Mouse (Mus musculus): ENCODE measurements at regions not wholly inside any gene's neighbourhood (a gene's known extent, or its start where the extent isn't known, plus 50 kb on each side); places are given as distances from the start of the nearest gene placed in this dataset.

DNA sequence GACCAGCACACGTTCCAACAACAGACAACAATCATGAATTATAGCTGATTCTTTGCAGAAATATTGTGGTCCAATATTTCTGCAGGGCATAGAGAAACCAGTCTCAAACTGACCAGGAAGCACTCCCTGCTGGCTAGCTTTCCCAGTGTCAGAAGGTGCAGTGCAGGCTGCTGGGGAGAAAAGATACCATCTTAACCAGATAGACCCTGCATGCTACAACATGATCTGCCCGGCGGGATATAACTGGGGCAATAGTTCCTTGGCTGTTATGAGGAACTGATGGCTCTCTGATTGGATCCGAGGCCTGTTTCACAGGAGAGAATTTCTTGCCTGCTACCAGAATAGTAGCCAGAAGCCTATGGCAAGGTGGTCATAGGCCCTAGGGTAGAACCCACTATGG lies 86.9 kb upstream of the Prok2 start:
- intact Hi-C loops (cut with DNase I): no loop called here
- no peak for TF ChIP-seq CTCF (IDR thresholded peaks at IDR 0.05)
- DNase-seq (ENCODE audit: extremely low spot score in 1 of 2, low spot score in 2 of 2): no peak
- Histone ChIP-seq H3K27ac (no peak overlapping the region), H3K4me3 (no peak overlapping the region)

DNA sequence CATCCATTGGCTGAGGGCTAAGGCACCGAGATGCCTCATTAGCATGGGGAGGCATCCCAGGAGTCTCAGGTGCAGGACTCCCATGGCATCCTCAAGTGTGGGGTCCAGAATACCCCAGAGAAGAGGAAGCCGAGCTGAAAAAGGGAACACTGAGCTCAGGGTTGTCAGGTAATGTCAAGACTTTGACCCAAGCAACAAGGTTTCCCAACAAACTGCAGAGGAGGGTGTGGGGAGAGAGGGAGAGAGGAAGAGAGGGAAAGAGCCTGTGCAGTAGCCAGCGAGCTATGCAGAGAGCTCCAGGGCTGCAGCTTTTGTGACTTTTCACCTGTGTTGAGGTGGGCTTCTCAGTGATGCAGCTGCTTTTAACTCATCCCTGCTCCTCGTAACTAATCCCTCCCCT lies 85.7 kb upstream of the Prok2 start:
- Histone ChIP-seq H3K27ac (no peak overlapping the region), H3K4me3 (no peak overlapping the region)
- intact Hi-C loops (cut with DNase I): no loop called here
- no peak for TF ChIP-seq CTCF (IDR thresholded peaks at IDR 0.05)
- no peak for DNase-seq (ENCODE audit: extremely low spot score in 1 of 2, low spot score in 2 of 2)

DNA sequence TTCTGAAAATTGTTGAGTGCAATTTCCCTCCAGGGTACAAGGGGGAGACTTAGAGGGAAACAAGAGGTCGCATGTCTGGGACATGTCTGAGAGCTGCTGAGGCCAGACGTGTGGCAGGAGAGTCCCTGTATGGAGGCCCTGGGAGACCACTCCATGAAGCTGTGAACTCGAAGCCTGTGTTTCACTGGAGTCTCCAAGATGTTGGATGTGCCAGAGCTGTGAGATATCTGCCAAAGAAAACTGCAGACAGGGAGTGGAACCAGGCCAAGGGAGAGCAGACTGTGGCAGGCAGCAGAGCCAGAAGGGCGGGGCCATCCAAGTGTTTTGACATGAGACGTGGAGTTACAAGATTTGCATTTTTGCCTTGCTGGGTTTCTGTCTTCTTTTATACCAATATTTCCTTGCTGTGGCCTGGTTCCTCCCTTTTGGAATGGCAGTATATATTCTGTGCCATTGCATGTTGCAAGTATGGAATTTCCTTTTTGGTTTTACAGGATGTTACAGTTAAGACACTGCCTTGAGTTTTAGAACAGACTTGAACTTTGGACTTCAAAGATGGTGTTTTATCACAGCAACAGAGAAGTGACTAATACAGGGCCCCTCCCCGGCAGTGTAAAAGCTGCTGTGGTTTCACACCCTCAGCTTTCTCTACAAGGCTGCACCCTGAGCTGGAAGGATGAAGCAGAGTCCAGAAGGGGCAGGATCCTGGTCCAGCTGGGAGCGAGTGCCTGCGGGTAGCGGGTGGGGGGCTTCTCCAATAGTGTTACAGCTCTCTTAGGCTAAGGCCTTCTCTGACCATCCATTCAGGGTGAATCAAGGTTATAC lies 85.0 kb upstream of the Prok2 start:
- intact Hi-C loops (cut with DNase I): no loop called here
- no peak for DNase-seq (ENCODE audit: extremely low spot score in 1 of 2, low spot score in 2 of 2)
- H3K4me3 ChIP-seq: no peak overlapping the region
- no peak for TF ChIP-seq CTCF (IDR thresholded peaks at IDR 0.05)
- no peak overlapping the region for H3K27ac ChIP-seq

DNA sequence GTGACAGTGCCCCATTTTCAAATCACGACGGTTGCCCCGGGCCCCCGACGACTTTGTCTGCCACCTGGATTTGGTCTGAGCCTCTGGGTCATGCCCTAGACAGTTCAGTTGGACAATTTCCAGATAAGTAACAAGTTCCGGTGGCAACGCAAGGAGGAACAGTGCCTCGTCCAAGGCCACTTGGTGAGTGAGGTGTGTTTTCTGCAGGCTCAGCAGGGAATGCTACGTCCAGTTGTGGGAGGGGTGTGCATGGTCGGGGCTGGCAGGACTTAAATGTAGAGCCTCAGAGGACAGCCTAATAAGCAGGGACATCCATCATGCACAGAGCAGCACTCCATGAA lies 78.7 kb upstream of the Prok2 start:
- no peak for TF ChIP-seq CTCF (IDR thresholded peaks at IDR 0.05)
- no peak for DNase-seq (ENCODE audit: extremely low spot score in 1 of 2, low spot score in 2 of 2)
- Histone ChIP-seq H3K27ac (no peak overlapping the region), H3K4me3 (no peak overlapping the region)
- intact Hi-C loops (cut with DNase I): loop anchor here (2.0 to 10.0 kb wide), 4 partner anchors 490 to 1072 kb away; no protein-coding TSS in a partner anchor

DNA sequence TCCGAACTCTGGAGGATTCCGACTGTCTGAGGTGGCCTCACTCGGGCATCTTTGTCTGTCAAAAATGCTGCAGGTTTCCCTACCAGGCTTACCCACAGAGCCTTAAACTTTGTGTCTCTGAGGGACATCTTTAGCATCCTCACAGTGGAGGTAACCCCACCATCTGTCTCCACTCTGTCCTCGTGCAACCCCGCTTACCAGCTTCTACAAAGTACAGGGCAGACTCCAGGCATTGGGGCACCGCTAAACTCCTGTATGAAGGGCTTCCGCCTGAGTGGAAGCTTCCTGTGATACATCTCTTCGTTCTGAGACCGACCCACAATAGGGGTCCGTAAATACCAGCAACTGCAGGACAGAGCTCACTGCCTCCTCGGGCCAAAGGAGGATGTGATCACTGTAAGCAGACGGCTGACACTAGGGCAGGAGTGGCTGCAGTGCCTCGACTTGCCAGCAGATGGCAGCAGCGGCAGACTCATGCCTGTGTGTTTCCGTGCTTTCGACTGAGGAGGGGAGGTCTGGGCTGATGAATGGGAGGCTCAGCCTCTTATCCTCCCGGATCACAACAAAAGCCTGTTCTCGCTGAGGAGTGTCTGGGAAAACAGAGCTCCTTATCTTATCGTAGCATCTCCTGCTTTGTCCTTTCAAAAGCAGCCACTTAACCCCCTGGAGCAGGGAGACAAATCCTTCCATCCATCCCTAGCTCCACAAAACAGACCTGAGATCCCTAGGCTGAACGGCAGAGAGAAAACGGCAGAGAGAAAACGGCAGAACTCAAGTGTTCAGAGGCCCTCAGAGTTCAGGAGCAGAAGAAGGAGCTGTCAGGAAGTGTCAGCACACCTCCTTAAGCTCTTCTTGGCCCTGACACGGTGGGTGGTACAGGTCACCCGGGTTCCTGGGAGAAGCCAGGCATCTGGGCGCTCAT lies 78.1 kb upstream of the Prok2 start:
- DNase-seq (ENCODE audit: extremely low spot score in 1 of 2, low spot score in 2 of 2): peak; percentile 87 to 97
- no peak overlapping the region for H3K27ac ChIP-seq
- no peak overlapping the region for H3K4me3 ChIP-seq
- intact Hi-C loops (cut with DNase I): loop anchor here (2.0 to 10.0 kb wide), 4 partner anchors 491 to 1073 kb away; no protein-coding TSS in a partner anchor
- peak; percentile 100 for TF ChIP-seq CTCF (IDR thresholded peaks at IDR 0.05)

DNA sequence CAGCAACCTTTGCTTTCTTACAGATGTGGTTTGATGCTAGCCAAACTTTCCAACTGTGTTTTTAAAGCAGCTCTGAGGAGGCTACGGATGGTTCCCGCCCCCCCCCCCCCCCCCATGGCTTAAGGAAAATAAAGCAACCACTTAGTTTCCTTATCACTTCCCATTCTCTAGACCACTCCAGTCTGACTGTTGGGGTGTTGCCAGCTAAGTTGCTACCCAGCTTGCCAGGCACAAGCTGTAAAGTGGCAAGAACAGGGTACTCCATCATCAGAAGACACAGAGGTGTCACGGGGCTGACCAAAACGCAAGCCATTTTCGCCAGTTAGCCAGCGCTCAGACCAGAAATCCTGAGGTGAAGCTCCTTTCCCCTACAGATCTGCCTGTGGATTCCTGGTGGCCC lies 74.7 kb upstream of the Prok2 start:
- no peak for TF ChIP-seq CTCF (IDR thresholded peaks at IDR 0.05)
- H3K4me3 ChIP-seq: no peak overlapping the region
- no peak overlapping the region for H3K27ac ChIP-seq
- DNase-seq (ENCODE audit: extremely low spot score in 1 of 2, low spot score in 2 of 2): no peak
- intact Hi-C loops (cut with DNase I): loop anchor here (5.0 to 10.0 kb wide), 3 partner anchors 494 to 1076 kb away; no protein-coding TSS in a partner anchor

DNA sequence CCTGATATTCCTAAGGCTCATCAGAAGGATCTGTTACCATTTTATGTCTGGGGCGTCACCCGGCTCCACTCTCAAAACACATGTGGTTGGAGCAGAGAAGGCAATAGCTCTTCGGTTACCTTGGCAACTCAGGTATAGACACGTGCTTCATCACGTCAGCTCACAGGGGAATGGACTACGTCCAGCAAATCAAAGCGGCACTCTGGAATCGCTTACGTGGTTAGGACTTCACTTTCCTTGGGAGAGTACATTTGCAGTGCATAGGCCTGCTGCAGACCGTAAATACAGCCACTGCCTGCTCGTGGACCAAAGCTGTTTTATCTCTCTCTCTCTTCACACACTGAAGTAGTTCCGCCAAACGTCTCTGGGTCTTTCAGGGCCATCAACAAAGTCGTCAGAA lies 74.1 kb upstream of the Prok2 start:
- no peak for DNase-seq (ENCODE audit: extremely low spot score in 1 of 2, low spot score in 2 of 2)
- intact Hi-C loops (cut with DNase I): loop anchor here (5.0 to 10.0 kb wide), 3 partner anchors 494 to 1077 kb away; no protein-coding TSS in a partner anchor
- no peak overlapping the region for H3K27ac ChIP-seq
- TF ChIP-seq CTCF (IDR thresholded peaks at IDR 0.05): no peak
- no peak overlapping the region for H3K4me3 ChIP-seq

DNA sequence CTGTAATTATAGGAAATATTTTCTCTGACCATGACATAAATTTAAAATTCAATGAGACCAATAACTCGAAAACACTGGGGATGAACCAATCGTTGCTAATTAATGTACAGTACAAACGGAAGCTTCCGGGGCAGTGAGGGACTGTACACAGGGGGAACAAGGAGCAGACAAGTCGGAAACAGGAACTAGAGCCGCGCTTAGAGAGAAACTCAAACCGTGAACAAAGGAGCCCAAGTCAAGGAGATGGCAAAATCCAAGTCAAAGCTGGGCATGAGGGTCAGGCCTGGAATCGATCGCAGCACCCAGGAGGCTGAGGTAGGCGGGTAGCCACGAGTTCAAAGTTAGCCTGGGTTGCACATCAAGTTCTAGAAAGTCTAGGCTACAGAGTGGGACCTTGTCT lies 70.2 kb upstream of the Prok2 start:
- DNase-seq (ENCODE audit: extremely low spot score in 1 of 2, low spot score in 2 of 2): no peak
- Histone ChIP-seq H3K27ac (no peak overlapping the region), H3K4me3 (no peak overlapping the region)
- intact Hi-C loops (cut with DNase I): no loop called here
- no peak for TF ChIP-seq CTCF (IDR thresholded peaks at IDR 0.05)

DNA sequence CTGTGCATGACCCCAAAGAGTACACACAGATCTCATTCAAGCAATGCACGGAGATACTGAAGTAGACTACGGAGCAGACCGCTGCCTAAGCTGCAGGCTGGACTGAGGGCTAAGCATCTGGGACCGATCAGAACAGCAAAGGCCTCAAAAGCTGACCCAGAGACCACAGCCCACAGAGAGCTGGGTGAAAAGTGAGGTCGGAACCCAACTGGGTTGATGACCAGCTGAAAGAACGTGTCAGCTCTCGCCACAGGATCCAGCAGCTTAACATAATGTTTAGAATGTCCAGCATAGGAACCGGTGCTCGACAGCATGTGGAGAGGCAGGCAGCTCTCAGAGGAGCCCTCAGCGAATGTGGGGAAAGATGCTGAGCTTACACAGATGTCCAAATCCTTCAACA lies 67.4 kb upstream of the Prok2 start:
- Histone ChIP-seq H3K4me3 (no peak overlapping the region), H3K27ac (no peak overlapping the region)
- TF ChIP-seq CTCF (IDR thresholded peaks at IDR 0.05): no peak
- DNase-seq (ENCODE audit: extremely low spot score in 1 of 2, low spot score in 2 of 2): no peak
- intact Hi-C loops (cut with DNase I): no loop called here

DNA sequence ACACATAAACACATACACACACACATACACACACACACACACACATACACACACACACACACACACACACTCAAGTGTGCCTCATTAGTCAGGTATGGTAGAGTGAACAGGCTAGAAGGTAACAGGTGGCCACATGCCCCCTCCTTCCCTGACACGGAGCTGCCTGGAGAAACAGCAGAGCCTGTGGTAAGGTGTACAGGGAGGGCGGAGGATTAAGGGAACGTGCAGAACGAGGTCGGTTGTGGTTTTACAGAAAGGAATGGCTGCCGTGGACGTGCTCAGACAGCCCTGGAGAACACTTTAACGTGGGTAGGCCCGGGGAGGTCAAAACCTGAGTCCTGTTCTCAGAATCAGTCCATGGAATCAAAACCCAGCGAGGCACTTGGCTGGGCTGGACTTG lies 66.2 kb upstream of the Prok2 start:
- H3K4me3 ChIP-seq: no peak overlapping the region
- no peak for TF ChIP-seq CTCF (IDR thresholded peaks at IDR 0.05)
- no peak overlapping the region for H3K27ac ChIP-seq
- intact Hi-C loops (cut with DNase I): no loop called here
- no peak for DNase-seq (ENCODE audit: extremely low spot score in 1 of 2, low spot score in 2 of 2)

DNA sequence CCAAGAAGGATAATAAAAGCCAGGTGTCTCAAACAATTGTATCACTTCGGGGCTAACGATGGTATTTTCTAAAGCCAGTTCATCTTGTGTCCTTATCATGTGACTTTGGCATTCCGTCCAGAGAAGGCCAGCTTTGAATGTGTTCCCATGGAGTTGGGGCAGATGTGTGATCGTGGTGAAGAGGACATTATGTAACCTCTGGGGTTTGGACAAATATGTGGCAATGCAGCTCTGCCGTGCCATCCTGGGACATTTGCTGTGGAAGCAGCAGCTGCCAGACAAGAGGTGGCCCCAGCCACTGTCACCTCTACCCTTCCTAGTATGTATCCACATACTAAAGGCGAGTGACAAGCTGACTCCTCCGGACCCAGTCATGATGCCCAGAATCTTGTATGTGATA lies 60.8 kb upstream of the Prok2 start:
- H3K4me3 ChIP-seq: no peak overlapping the region
- intact Hi-C loops (cut with DNase I): no loop called here
- TF ChIP-seq CTCF (IDR thresholded peaks at IDR 0.05): no peak
- no peak overlapping the region for H3K27ac ChIP-seq
- DNase-seq (ENCODE audit: extremely low spot score in 1 of 2, low spot score in 2 of 2): no peak

DNA sequence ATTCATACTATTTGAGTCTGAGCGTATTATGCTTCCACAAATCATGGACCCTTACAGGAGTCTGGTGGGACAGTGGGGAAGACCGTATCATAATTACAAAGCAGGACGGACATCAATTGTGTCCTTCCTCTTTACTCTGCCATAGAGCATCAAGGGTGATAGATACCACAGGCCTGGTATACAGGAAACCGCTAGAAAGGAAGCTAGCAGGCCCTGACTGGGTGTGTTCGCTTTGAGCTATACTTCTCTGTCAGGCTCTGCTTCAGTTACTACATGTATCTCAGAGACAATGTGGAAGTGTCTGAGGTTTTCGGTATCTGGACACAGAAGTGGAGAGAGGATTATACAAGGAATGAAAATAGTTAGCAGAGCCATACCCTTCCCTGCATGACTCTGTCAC lies 59.0 kb upstream of the Prok2 start:
- Histone ChIP-seq H3K27ac (no peak overlapping the region), H3K4me3 (no peak overlapping the region)
- intact Hi-C loops (cut with DNase I): no loop called here
- no peak for TF ChIP-seq CTCF (IDR thresholded peaks at IDR 0.05)
- DNase-seq (ENCODE audit: extremely low spot score in 1 of 2, low spot score in 2 of 2): no peak

Data from left cerebral cortex, adult 2 months (tissue).